22 mouse cellular contexts compared by ENCODE assay signal in the genomic region with DNA sequence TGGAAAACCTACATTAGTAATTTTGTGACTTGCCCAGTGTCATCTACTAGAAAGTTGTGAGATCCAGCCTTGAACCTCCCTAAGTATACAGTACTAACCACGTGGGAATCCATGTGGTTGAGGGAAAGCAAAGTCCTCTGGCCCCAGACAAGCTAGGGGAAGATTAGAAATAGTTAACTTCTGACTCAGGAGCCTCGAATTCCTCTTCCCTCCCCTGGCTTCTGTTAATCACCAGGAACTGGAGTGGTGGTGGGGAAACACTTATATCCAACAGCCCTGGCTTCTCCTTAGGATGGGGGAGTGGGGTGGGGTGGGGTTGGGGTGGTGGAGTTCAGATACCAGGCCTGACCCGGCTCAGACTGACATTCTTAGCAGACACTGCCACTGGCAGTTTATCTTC. TPM values are rescaled to one million over a fixed set of nuclear protein-coding genes. Genes with fewer than 3 reads are reported as not detected.
DNase-seq lines count a peak whose midpoint lies in the region; ATAC-seq and TF ChIP-seq lines count a peak whose summit lies in the region.
"Had no signal": no experiment of that assay in that cellular context is flagged by ENCODE, and none has a peak within 500 bp of the region (broad histone marks: within the 10 kb centered on the region; RNA-seq: fewer than 3 reads in every experiment).

No protein-coding gene starts in this region.

- no peak for ATAC-seq in lung, embryonic 14.5 days (ENCODE audit: insufficient read depth)
- ATAC-seq in intestine, embryonic 14.5 days (replicated peaks; ENCODE audit: low FRiP score, low TSS enrichment, low read depth): peak; percentile 38; the same call in 1 of the 2 replicates
- ATAC-seq in stomach, embryonic 16.5 days (ENCODE audit: insufficient read depth, low FRiP score): peak; percentile 11; the same call in 1 of the 2 replicates
- no peak for ATAC-seq in monocyte, adult 5-6 weeks (replicated peaks; ENCODE audit: insufficient number of reproducible peaks, low FRiP score, low TSS enrichment, poor library complexity, severe bottlenecking)
- ATAC-seq: inflammation-experienced regulatory T-cells, adult 6 months; midbrain, embryonic 13.5 days had no signal

- no peak overlapping the region for H3K4me3 ChIP-seq in heart, embryonic 10.5 days
- H3K4me3 ChIP-seq in lung, embryonic 14.5 days (ENCODE audit: low read depth, low read length): no peak overlapping the region
- H3K4me3 ChIP-seq in intestine, embryonic 14.5 days (ENCODE audit: low read depth, low read length): no peak overlapping the region
- no peak overlapping the region for H3K4me3 ChIP-seq in stomach, embryonic 16.5 days (replicated peaks; ENCODE audit: low read length)
- H3K4me3 ChIP-seq: hindbrain, embryonic 10.5 days; midbrain, embryonic 13.5 days had no signal

- no peak overlapping the region for H3K4me2 ChIP-seq in lung, embryonic 14.5 days
- no peak overlapping the region for H3K4me2 ChIP-seq in intestine, embryonic 14.5 days (ENCODE audit: low read length)
- no peak overlapping the region for H3K4me2 ChIP-seq in stomach, embryonic 16.5 days (ENCODE audit: low read depth, low read length)
- H3K4me2 ChIP-seq: liver, embryonic 11.5 days; midbrain, embryonic 13.5 days had no signal

- no peak for TF ChIP-seq CTCF in lung, embryonic 14.5 days (IDR thresholded peaks at IDR 0.05; ENCODE audit: low read depth)

- H3K36me3 ChIP-seq in heart, embryonic 10.5 days: peaks cover 7% of the 10 kb centered on the region
- 0 out of 2 replicates have a peak, but pooled peaks cover 8% of the 10 kb centered on the region for H3K36me3 ChIP-seq in lung, embryonic 14.5 days (ENCODE audit: insufficient read depth)
- 0 out of 2 replicates have a peak, but pooled peaks cover 5% of the 10 kb centered on the region for H3K36me3 ChIP-seq in intestine, embryonic 14.5 days (ENCODE audit: control insufficient read depth, insufficient read depth, low read length)
- no peaks in the 10 kb centered on the region for H3K36me3 ChIP-seq in stomach, embryonic 16.5 days (ENCODE audit: control insufficient read depth, insufficient read depth, low read length)
- H3K36me3 ChIP-seq: hindbrain, embryonic 10.5 days; midbrain, embryonic 13.5 days had no signal

- 8% methylated on average over 3 of the region's 3 CpGs for WGBS in heart, embryonic 10.5 days
- WGBS in lung, embryonic 14.5 days: 9% methylated on average over 3 of the region's 3 CpGs
- 5% methylated on average over 3 of the region's 3 CpGs for WGBS in intestine, embryonic 14.5 days
- 10% methylated on average over 3 of the region's 3 CpGs for WGBS in stomach, embryonic 16.5 days

- H3K9ac ChIP-seq in lung, embryonic 14.5 days: no peak overlapping the region
- no peak overlapping the region for H3K9ac ChIP-seq in intestine, embryonic 14.5 days (ENCODE audit: low read length)
- no peak overlapping the region for H3K9ac ChIP-seq in stomach, embryonic 16.5 days (ENCODE audit: low read length)
- H3K9ac ChIP-seq: midbrain, embryonic 13.5 days had no signal

- peak overlapping the region; percentile 83 for H3K27ac ChIP-seq in heart, embryonic 10.5 days
- H3K27ac ChIP-seq in lung, embryonic 14.5 days (ENCODE audit: low read depth): peak overlapping the region; percentile 54; the same call in 1 of the 2 replicates
- H3K27ac ChIP-seq in intestine, embryonic 14.5 days (ENCODE audit: low read depth): no peak overlapping the region; the same call in 1 of the 2 replicates
- H3K27ac ChIP-seq in stomach, embryonic 16.5 days (ENCODE audit: low read length): no peak overlapping the region
- H3K27ac ChIP-seq: hindbrain, embryonic 10.5 days; midbrain, embryonic 13.5 days had no signal

- H3K9me3 ChIP-seq in heart, embryonic 10.5 days: no peaks in the 10 kb centered on the region
- no peaks in the 10 kb centered on the region for H3K9me3 ChIP-seq in lung, embryonic 14.5 days (ENCODE audit: low read depth, low read length)
- no peaks in the 10 kb centered on the region for H3K9me3 ChIP-seq in intestine, embryonic 14.5 days (ENCODE audit: control insufficient read depth, low read length)
- H3K9me3 ChIP-seq in stomach, embryonic 16.5 days (replicated peaks; ENCODE audit: control insufficient read depth, low read length): no peaks in the 10 kb centered on the region
- H3K9me3 ChIP-seq: hindbrain, embryonic 10.5 days; midbrain, embryonic 13.5 days had no signal

- H3K27me3 ChIP-seq in heart, embryonic 10.5 days (ENCODE audit: insufficient read depth, poor library complexity, severe bottlenecking): no peaks in the 10 kb centered on the region
- no peaks in the 10 kb centered on the region for H3K27me3 ChIP-seq in lung, embryonic 14.5 days (ENCODE audit: insufficient read depth, low read length)
- H3K27me3 ChIP-seq in intestine, embryonic 14.5 days (replicated peaks; ENCODE audit: control insufficient read depth, insufficient read depth, low read length): no peaks in the 10 kb centered on the region
- no peaks in the 10 kb centered on the region for H3K27me3 ChIP-seq in stomach, embryonic 16.5 days (ENCODE audit: control insufficient read depth, insufficient read depth, low read length)

- H3K4me1 ChIP-seq in heart, embryonic 10.5 days: peaks cover 68% of the 10 kb centered on the region
- H3K4me1 ChIP-seq in lung, embryonic 14.5 days (ENCODE audit: insufficient read depth): peaks cover 9% of the 10 kb centered on the region; the same call in 1 of the 2 replicates
- H3K4me1 ChIP-seq in intestine, embryonic 14.5 days (replicated peaks; ENCODE audit: control insufficient read depth, insufficient read depth, low read length): peaks cover 41% of the 10 kb centered on the region
- peaks cover 27% of the 10 kb centered on the region for H3K4me1 ChIP-seq in stomach, embryonic 16.5 days (ENCODE audit: control insufficient read depth, insufficient read depth, low read length)
- H3K4me1 ChIP-seq: hindbrain, embryonic 10.5 days; midbrain, embryonic 13.5 days had no signal

- peak; percentile 82 for DNase-seq in heart, embryonic 10.5 days (ENCODE audit: low spot score)
- no peak for DNase-seq in heart, adult 8-10 months (ENCODE audit: low spot score)
- peak; percentile 33 for DNase-seq in lung, embryonic 14.5 days
- no peak for DNase-seq in lung, adult 18-20 months
- DNase-seq in intestine, embryonic 14.5 days (ENCODE audit: low spot score): no peak
- DNase-seq in cerebellum, postnatal 14 days: no peak
- DNase-seq: adrenal gland, postnatal 10 days; cerebellum, adult 18-20 months; gastrocnemius, postnatal 14 days; lung, postnatal 4 days; right cerebral cortex, postnatal 14 days had no signal

RNA-seq across cellular contexts. Expression of a gene that starts 8.1 kb away (rescaled TPM):
- 31.2 and 37.7 TPM in 2 replicates for polyA plus RNA-seq in heart, embryonic 10.5 days (2016; fragmentation: Nextera tagmentation; extraction: Ambion mirVana)
- total RNA-seq in heart, adult 8-10 months (2022): 1 to 10 TPM in 1 of 4 experiments, under 1 TPM in 3; 0.71 to 1.7 (median 0.87) TPM
- 13.9 and 15.5 TPM in 2 replicates for polyA plus RNA-seq in lung, embryonic 14.5 days (2014; fragmentation: Nextera tagmentation; extraction: Ambion mirVana)
- polyA plus RNA-seq in intestine, embryonic 14.5 days (2014; fragmentation: Nextera tagmentation; extraction: Ambion mirVana): 16.1 and 19.2 TPM in 2 replicates
- 16.7 and 16.8 TPM in 2 replicates for polyA plus RNA-seq in stomach, embryonic 16.5 days (2015; fragmentation: Nextera tagmentation; extraction: Ambion mirVana)
- total RNA-seq in monocyte, adult 5-6 weeks (2017): not detected in 3 replicates
- polyA plus RNA-seq: inflammation-experienced regulatory T-cells, adult 6 months had no signal

RNA-seq across cellular contexts. Expression of a gene that starts 18.4 kb away (rescaled TPM):
- polyA plus RNA-seq in heart, embryonic 10.5 days (2016; fragmentation: Nextera tagmentation; extraction: Ambion mirVana): not detected in 2 replicates
- not detected for total RNA-seq in heart, adult 8-10 months (2022)
- polyA plus RNA-seq in lung, embryonic 14.5 days (2014; fragmentation: Nextera tagmentation; extraction: Ambion mirVana): not detected in 2 replicates
- polyA plus RNA-seq in intestine, embryonic 14.5 days (2014; fragmentation: Nextera tagmentation; extraction: Ambion mirVana): not detected in 2 replicates
- polyA plus RNA-seq in stomach, embryonic 16.5 days (2015; fragmentation: Nextera tagmentation; extraction: Ambion mirVana): not detected in 2 replicates
- total RNA-seq in monocyte, adult 5-6 weeks (2017): not detected in 3 replicates
- total RNA-seq: adrenal gland, postnatal 10 days; ES-E14; gastrocnemius, postnatal 14 days; layer of hippocampus, postnatal 14 days; left cerebral cortex, postnatal 25 days had no signal
- polyA plus RNA-seq: frontal cortex, adult 2 months; hindbrain, embryonic 10.5 days; inflammation-experienced regulatory T-cells, adult 6 months; liver, embryonic 11.5 days; midbrain, embryonic 13.5 days; neural tube, embryonic 11.5 days had no signal

RNA-seq across cellular contexts. Expression of a gene that starts 54.5 kb away (rescaled TPM):
- 4.9 and 6.8 TPM in 2 replicates for polyA plus RNA-seq in heart, embryonic 10.5 days (2016; fragmentation: Nextera tagmentation; extraction: Ambion mirVana)
- 100 to 1,000 TPM in 3 of 4 experiments, 10 to 100 TPM in 1; 97.6 to 119 (median 113) TPM for total RNA-seq in heart, adult 8-10 months (2022)
- polyA plus RNA-seq in lung, embryonic 14.5 days (2014; fragmentation: Nextera tagmentation; extraction: Ambion mirVana): 10.1 and 11.4 TPM in 2 replicates
- polyA plus RNA-seq in intestine, embryonic 14.5 days (2014; fragmentation: Nextera tagmentation; extraction: Ambion mirVana): 9.1 and 11.7 TPM in 2 replicates
- 13.4 and 26.5 TPM in 2 replicates for polyA plus RNA-seq in stomach, embryonic 16.5 days (2015; fragmentation: Nextera tagmentation; extraction: Ambion mirVana)
- total RNA-seq in monocyte, adult 5-6 weeks (2017): 2.2 to 11.5 TPM (median 9.5 TPM) in 3 replicates

Comparison
In these comparisons a context has a peak if more than half of its experiments do, and no peak if none do; other contexts are left out.
1. DNase-seq: peak in heart, embryonic 10.5 days (single experiment) and lung, embryonic 14.5 days (single experiment); none in heart, adult 8-10 months (single experiment), lung, adult 18-20 months (0 of 2), intestine, embryonic 14.5 days (single experiment) and cerebellum, postnatal 14 days (0 of 2).
2. H3K27ac ChIP-seq: peak in heart, embryonic 10.5 days (single experiment) and lung, embryonic 14.5 days (single experiment); none in intestine, embryonic 14.5 days (single experiment) and stomach, embryonic 16.5 days (single experiment).
3. ATAC-seq: peak in intestine, embryonic 14.5 days (single experiment) and stomach, embryonic 16.5 days (single experiment); none in lung, embryonic 14.5 days (single experiment) and monocyte, adult 5-6 weeks (single experiment).